Mouse (Mus musculus) liver, adult 2 months (tissue): ENCODE data around the gene Gls2. TPM values are rescaled to one million over a fixed set of nuclear protein-coding genes. Genes with fewer than 3 reads are reported as not detected.
"Not testable (repeated sequence)": the region's sequence is repeated elsewhere in the genome, so short reads cannot be mapped to it uniquely, and the experiment has no call there.

ENCODE experiments used
- DNase-seq: peaks from one replicate; pipeline ENCODE4 v3.0.0-alpha.2; 2011; ENCODE audit warnings: low read depth, low spot score; ENCODE audit errors: extremely low read depth
- H3K27ac ChIP-seq: fragments of 200-500 bp; replicated peaks from 2 replicates; pipeline ENCODE4 v1.5.1; 2012; ENCODE audit warnings: low read depth, mild to moderate bottlenecking, control low read depth, inconsistent platforms, low read length; ENCODE audit not compliant: insufficient read depth
- H3K27me3 ChIP-seq: fragments of 200-500 bp; 2 replicates; pipeline ENCODE4 v1.6.1; 2012; ENCODE audit warnings: mild to moderate bottlenecking, moderate library complexity, low read length, inconsistent platforms; ENCODE audit not compliant: control insufficient read depth, insufficient read depth
- H3K36me3 ChIP-seq: fragments of 200-500 bp; 2 replicates; pipeline ENCODE4 v1.6.1; 2012; ENCODE audit warnings: low read length, inconsistent platforms; ENCODE audit not compliant: control insufficient read depth, insufficient read depth
- H3K4me1 ChIP-seq: fragments of 200-500 bp; 2 replicates; pipeline ENCODE4 v1.6.1; 2011; ENCODE audit warnings: low read length; ENCODE audit not compliant: control insufficient read depth, insufficient read depth
- H3K4me3 ChIP-seq: fragments of 200-500 bp; 2 replicates; pipeline ENCODE4 v1.5.1; 2011; ENCODE audit warnings: low read depth, mild to moderate bottlenecking, control low read depth, low read length, moderate library complexity; ENCODE audit not compliant: insufficient read depth
- H3K79me2 ChIP-seq: fragments of 200-500 bp; 2 replicates; pipeline ENCODE4 v1.6.1; 2012; ENCODE audit warnings: inconsistent platforms, mild to moderate bottlenecking, low read length, moderate library complexity; ENCODE audit not compliant: control insufficient read depth, insufficient read depth
- H3K9ac ChIP-seq: fragments of 200-500 bp; 2 replicates; pipeline ENCODE4 v1.6.1; 2012; ENCODE audit warnings: low read depth, mild to moderate bottlenecking, control low read depth, inconsistent platforms, low read length
- CTCF ChIP-seq: fragments of 200-500 bp; IDR thresholded peaks from 2 replicates; pipeline ENCODE4 v1.5.1; 2011; ENCODE audit warnings: low read depth, low read length, control low read depth
- POLR2A ChIP-seq: fragments of 200-500 bp; IDR thresholded peaks from 2 replicates; pipeline ENCODE4 v1.6.1; 2011; ENCODE audit warnings: low read length, control low read depth; ENCODE audit not compliant: insufficient read depth; ENCODE audit errors: extremely low read depth
- WGBS: fragments of 180-500 bp; shearing (Covaris S2); methylation state at CpG from one replicate; pipeline ENCODE4 v1.1.7; 2018; 5-methylcytosine and 5-hydroxymethylcytosine counted together
- polyA plus RNA-seq: library from polyadenylated mRNA; depleted of rRNA; stranded (reverse); fragments of >200 nt; gene quantifications from 2 replicates; pipeline ENCODE4 v1.2.3, GENCODE M21; 2012
- total RNA-seq: library from RNA; depleted of rRNA; stranded (reverse); fragments of >200 nt; gene quantifications from 2 replicates; pipeline ENCODE4 v1.2.3, GENCODE M21; 2014

Gls2 gene
- total and polyA plus RNA-seq, 2 experiments: 485 to 1,667 TPM

DNA sequence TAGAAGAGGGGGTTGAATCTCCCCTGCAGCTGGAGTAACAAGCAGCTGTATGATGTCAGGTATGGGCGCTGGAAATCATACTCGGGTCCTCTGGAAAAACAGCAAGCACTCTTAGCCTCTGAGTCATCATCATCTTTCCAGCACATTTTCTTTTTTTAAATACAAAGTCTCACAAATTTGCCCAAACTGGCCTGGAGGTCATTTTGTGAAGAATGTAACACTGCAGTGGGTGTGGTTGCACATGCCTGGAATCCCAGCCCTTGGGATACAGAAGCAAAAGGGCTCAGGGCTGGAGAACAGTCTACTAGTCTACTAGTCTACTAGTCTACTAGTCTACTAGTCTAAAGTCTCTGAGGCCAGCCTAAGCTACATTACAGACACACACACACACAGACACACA lies 10.0 kb upstream of the Gls2 start:
- 87% methylated on average over 2 of the region's 2 CpGs for WGBS
- Histone ChIP-seq H3K27me3 (no peaks in the 10 kb centered on the region), H3K79me2 (no peaks in the 10 kb centered on the region), H3K4me1 (peaks cover 1% of the 10 kb centered on the region; the same call in 1 of the 2 replicates), H3K36me3 (no peaks in the 10 kb centered on the region), H3K4me3 (no peak overlapping the region), H3K9ac (no peak overlapping the region), H3K27ac (no peak overlapping the region)
- DNase-seq: no peak
- TF ChIP-seq POLR2A (no peak), CTCF (no peak)

DNA sequence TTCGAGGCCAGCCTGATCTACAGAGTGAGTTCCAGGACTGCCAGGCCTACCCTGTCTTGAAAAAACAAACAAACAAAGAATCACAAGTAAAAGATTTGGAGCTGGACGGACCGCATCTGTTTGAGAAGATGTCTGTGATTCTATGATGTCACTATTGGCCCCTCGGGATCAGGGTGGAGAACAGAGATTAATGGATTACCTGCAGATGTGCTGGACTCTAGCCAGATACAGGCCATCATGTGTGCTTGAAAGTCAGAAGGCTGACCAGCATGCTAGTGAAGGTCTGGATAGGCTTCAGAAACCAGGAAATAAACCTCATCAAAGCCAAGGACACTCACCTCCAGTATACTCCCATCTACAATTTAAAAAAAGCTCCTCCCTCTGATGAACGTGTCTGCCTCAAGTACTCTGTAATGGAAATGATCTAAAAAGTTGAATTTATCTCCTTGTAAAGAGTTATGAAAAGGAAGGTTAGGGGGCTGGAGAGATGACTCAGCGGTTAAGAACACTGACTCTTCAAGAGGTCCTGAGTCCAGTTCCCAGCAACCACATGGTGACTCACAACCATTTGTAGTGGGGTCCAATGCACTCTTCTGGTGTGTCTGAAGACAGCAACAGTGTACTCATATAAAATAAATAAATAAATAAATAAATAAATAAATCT lies 8.8 kb upstream of the Gls2 start:
- H3K4me3 ChIP-seq: no peak overlapping the region
- no peak for TF ChIP-seq CTCF
- TF ChIP-seq POLR2A: no peak
- no peak overlapping the region for H3K27ac ChIP-seq
- DNase-seq: no peak
- no peaks in the 10 kb centered on the region for H3K79me2 ChIP-seq
- H3K9ac ChIP-seq: no peak overlapping the region
- no peaks in the 10 kb centered on the region for H3K36me3 ChIP-seq
- 87% methylated on average over 6 of the region's 6 CpGs for WGBS
- peaks cover 1% of the 10 kb centered on the region; the same call in 1 of the 2 replicates for H3K4me1 ChIP-seq
- H3K27me3 ChIP-seq: no peaks in the 10 kb centered on the region

DNA sequence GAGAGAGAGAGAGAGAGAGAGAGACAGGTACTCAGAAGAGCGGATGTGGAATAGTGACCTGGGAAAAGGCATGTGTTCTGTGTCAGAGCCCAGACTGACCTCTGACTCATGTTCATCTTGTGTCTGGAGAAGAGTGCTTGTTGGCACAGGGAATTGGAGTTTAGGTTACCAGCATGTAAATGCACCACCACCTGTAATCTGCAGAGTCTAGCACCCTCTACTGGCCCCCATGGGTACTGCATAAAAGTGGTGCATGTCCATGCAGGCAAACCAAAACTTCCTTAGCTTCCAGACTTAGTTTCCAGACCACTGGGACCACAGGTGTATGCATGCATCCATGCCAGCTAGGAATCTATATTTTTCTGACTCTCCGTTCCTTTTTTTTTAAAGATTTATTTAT lies 8.3 kb upstream of the Gls2 start:
- no peaks in the 10 kb centered on the region for H3K79me2 ChIP-seq
- no peaks in the 10 kb centered on the region for H3K36me3 ChIP-seq
- no peak overlapping the region for H3K4me3 ChIP-seq
- H3K4me1 ChIP-seq: peaks cover 1% of the 10 kb centered on the region; the same call in 1 of the 2 replicates
- DNase-seq: peak; percentile 72
- WGBS: 51% methylated on average over 2 of the region's 2 CpGs
- H3K9ac ChIP-seq: no peak overlapping the region
- TF ChIP-seq POLR2A (no peak), CTCF (peak; percentile 83)
- no peak overlapping the region for H3K27ac ChIP-seq
- H3K27me3 ChIP-seq: no peaks in the 10 kb centered on the region

DNA sequence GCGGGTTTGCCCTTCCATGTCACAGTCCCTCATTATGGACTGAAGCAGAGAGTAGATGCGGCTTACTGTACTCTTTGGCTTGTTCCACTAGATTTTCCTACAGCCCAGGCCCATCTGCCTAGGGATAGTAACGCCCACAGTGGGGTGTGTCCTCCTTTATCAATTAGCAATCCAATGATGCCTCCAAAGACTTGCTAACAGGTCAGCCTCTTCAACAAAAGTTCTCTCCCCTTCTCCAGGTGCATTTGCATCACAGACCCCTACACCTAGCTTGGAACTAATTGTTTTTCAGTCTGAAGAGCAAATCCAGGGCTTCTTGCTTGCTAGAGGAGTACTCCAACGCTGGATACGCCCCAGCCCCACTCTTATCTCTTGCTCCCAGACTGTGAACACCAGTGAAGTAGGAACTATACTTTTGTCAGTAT lies 7.1 kb upstream of the Gls2 start:
- H3K36me3 ChIP-seq: no peaks in the 10 kb centered on the region
- no peak overlapping the region for H3K27ac ChIP-seq
- no peak for DNase-seq
- TF ChIP-seq POLR2A (no peak), CTCF (no peak)
- H3K9ac ChIP-seq: no peak overlapping the region
- H3K4me1 ChIP-seq: peaks cover 1% of the 10 kb centered on the region; the same call in 1 of the 2 replicates
- no peaks in the 10 kb centered on the region for H3K27me3 ChIP-seq
- 79% methylated on average over 5 of the region's 5 CpGs for WGBS
- H3K4me3 ChIP-seq: no peak overlapping the region
- H3K79me2 ChIP-seq: no peaks in the 10 kb centered on the region

DNA sequence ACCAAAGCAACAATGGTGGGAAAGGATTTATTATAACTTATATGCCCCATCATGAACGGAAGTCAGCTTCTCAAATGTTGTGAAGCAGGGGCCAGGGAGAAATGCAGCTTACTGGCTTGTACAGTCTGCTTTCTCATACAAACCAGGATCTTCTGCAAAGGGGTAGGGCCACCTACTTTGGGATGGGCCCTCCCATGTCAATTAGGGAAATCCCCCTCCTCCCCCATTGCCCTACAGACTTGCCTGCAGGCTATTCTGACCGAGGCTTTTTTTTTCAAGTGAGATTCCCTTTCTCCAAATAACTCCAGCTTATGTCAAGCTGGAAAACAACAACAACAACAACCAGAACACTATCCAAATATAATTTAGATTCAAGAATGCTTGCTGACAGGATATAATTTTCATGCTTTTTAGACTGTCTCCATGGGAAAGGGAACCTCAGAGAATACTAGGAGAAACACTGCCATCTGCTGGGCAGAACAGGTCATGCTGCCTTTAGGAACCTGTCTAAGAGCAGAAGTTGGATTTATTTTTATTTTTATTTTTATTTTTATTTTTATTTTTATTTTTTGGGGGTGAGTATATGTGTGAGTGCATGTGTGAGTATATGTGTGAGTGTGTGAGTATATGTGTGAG lies 5.9 kb upstream of the Gls2 start:
- Histone ChIP-seq H3K4me3 (no peak overlapping the region), H3K27me3 (no peaks in the 10 kb centered on the region), H3K27ac (no peak overlapping the region), H3K4me1 (peaks cover 1% of the 10 kb centered on the region; the same call in 1 of the 2 replicates), H3K9ac (no peak overlapping the region), H3K79me2 (no peaks in the 10 kb centered on the region), H3K36me3 (no peaks in the 10 kb centered on the region)
- TF ChIP-seq POLR2A (no peak), CTCF (peak; percentile 52)
- DNase-seq: peak; percentile 66
- WGBS: 59% methylated on average over 2 of the region's 2 CpGs

DNA sequence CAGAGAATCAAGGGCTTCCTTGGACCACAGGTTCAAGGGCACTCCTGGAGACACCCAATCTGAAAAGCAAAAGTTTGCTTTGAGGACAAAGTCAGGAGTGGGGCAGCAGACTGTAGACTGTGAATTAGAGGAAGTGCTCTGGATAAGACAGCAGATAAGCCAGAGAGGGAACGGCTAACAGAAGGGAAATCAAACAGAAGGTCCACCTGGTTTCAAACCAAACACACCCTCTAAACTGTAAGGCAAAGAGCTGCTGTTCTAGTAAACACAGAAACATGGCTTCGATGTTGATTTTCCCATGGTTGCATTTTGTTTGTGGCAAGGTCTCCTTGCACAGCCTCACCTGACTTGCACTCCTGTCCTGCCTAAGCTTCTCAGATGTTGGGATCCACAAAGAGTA lies 2.8 kb upstream of the Gls2 start:
- DNase-seq: no peak
- Histone ChIP-seq H3K27ac (no peak overlapping the region), H3K4me1 (no peaks in the 10 kb centered on the region; the same call in 1 of the 2 replicates), H3K79me2 (peaks cover 5% of the 10 kb centered on the region; the same call in 1 of the 2 replicates), H3K4me3 (no peak overlapping the region), H3K36me3 (no peaks in the 10 kb centered on the region), H3K9ac (no peak overlapping the region), H3K27me3 (no peaks in the 10 kb centered on the region)
- no peak for TF ChIP-seq POLR2A
- 26% methylated on average over 2 of the region's 2 CpGs for WGBS

DNA sequence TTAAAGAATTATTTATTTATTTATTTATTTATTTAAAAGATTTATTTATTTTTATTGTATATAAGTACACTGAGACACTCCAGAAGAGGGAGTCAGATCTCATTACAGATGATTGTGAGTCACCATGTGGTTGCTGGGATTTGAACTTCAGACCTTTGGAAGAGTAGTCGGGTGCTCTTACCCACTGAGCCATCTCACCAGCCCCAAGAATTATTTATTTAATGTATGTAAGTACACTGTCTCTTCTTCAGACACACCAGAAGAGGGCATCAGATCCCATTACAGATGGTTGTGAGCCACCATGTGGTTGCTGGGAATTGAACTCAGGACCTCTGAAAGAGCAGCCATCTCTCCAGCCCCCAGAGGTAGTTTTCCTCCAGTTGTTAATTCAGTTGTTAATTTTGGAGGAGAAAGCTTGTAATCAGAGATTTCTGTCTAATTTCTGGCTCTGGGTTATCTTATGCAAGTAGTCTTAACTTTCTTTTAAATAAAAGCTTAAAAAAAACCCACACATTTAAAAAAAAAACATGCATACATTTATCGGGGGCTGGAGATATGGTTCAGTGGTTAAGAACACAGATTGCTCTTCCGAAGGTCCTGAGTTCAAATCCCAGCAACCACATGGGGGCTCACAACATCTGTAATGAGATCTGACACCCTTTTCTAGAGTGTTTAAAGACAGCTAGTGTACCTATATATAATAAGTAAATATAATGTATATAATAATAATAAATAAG lies 2.1 kb upstream of the Gls2 start:
- not testable (repeated sequence) for H3K4me1 ChIP-seq, H3K27me3 ChIP-seq, H3K36me3 ChIP-seq, H3K27ac ChIP-seq, H3K4me3 ChIP-seq, DNase-seq, H3K9ac ChIP-seq, H3K79me2 ChIP-seq
- 92% methylated on average over 3 of the region's 3 CpGs for WGBS
